Mouse (Mus musculus): Measurements from ENCODE around the gene Col2a1. TPM values are rescaled to one million over a fixed set of nuclear protein-coding genes. Genes with fewer than 3 reads are reported as not detected.

The Col2a1 gene
- 142 and 151 TPM in 2 replicates for polyA plus RNA-seq (2016; fragmentation: Nextera tagmentation; extraction: Ambion mirVana)

GRCm38 (mm10) chr15:98003822-98004739 lies at the start of gene Col2a1:
Gene Col2a1 (minus strand): TSS chr15:98004695.
- peak within 1 kb of the TSS; percentile 86 for H3K4me3 ChIP-seq
- peak; percentile 85 for DNase-seq (ENCODE audit: low spot score)
- H3K4me1 ChIP-seq: peaks cover 66% of the 10 kb centered on the region
- under 1% methylated on average over 59 of the region's 59 CpGs for WGBS
- peaks cover 45% of the 10 kb centered on the region for H3K27me3 ChIP-seq (ENCODE audit: low read depth, poor library complexity, severe bottlenecking)
- peak within 1 kb of the TSS; percentile 96 for H3K27ac ChIP-seq (replicated peaks)
- peaks cover 13% of the 10 kb centered on the region for H3K36me3 ChIP-seq
- H3K9me3 ChIP-seq (replicated peaks): no peaks in the 10 kb centered on the region

GRCm38 (mm10) chr15:98051685-98052084 lies 47.2 kb upstream of the Col2a1 start:
- Histone ChIP-seq H3K36me3 (peaks cover 86% of the 10 kb centered on the region), H3K4me3 (no peak overlapping the region), H3K4me1 (no peaks in the 10 kb centered on the region), H3K27ac (replicated peaks) (no peak overlapping the region), H3K9me3 (replicated peaks) (no peaks in the 10 kb centered on the region), H3K27me3 (ENCODE audit: low read depth, poor library complexity, severe bottlenecking) (no peaks in the 10 kb centered on the region)
- no peak for DNase-seq (ENCODE audit: low spot score)
- WGBS: 92% methylated on average over 5 of the region's 5 CpGs

- H3K36me3 ChIP-seq: peaks cover 90% of the 10 kb centered on the region
- WGBS: 92% methylated on average over 13 of the region's 13 CpGs
These were observed 44.6 kb upstream of the Col2a1 start for GRCm38 (mm10) chr15:98048918-98049700.

GRCm38 (mm10) chr15:98044387-98044786 lies 39.9 kb upstream of the Col2a1 start:
- H3K27ac ChIP-seq (replicated peaks): no peak overlapping the region
- peaks cover 98% of the 10 kb centered on the region for H3K36me3 ChIP-seq
- no peak overlapping the region for H3K4me3 ChIP-seq
- H3K27me3 ChIP-seq (ENCODE audit: low read depth, poor library complexity, severe bottlenecking): no peaks in the 10 kb centered on the region
- H3K4me1 ChIP-seq: no peaks in the 10 kb centered on the region
- 92% methylated on average over 5 of the region's 5 CpGs for WGBS
- H3K9me3 ChIP-seq (replicated peaks): no peaks in the 10 kb centered on the region; the same call in 1 of the 2 replicates
- no peak for DNase-seq (ENCODE audit: low spot score)

More at GRCm38 (mm10) chr15:98048918-98049700, 44.6 kb upstream of the Col2a1 start:
- Histone ChIP-seq H3K27ac (replicated peaks) (no peak overlapping the region), H3K9me3 (replicated peaks) (no peaks in the 10 kb centered on the region; the same call in 1 of the 2 replicates), H3K4me1 (no peaks in the 10 kb centered on the region), H3K27me3 (ENCODE audit: low read depth, poor library complexity, severe bottlenecking) (no peaks in the 10 kb centered on the region), H3K4me3 (no peak overlapping the region)
- DNase-seq (ENCODE audit: low spot score): no peak

GRCm38 (mm10) chr15:98043967-98044366 lies 39.5 kb upstream of the Col2a1 start:
- no peak for DNase-seq (ENCODE audit: low spot score)
- Histone ChIP-seq H3K4me1 (no peaks in the 10 kb centered on the region), H3K36me3 (peaks cover 97% of the 10 kb centered on the region), H3K27ac (replicated peaks) (no peak overlapping the region), H3K4me3 (no peak overlapping the region), H3K27me3 (ENCODE audit: low read depth, poor library complexity, severe bottlenecking) (no peaks in the 10 kb centered on the region), H3K9me3 (replicated peaks) (no peaks in the 10 kb centered on the region; the same call in 1 of the 2 replicates)
- WGBS: 96% methylated on average over 6 of the region's 6 CpGs

GRCm38 (mm10) chr15:98042508-98042907 lies 38.0 kb upstream of the Col2a1 start:
- WGBS: 89% methylated on average over 12 of the region's 12 CpGs
- no peak overlapping the region for H3K4me3 ChIP-seq
- peaks cover 97% of the 10 kb centered on the region for H3K36me3 ChIP-seq
- no peak overlapping the region for H3K27ac ChIP-seq (replicated peaks)
- H3K27me3 ChIP-seq (ENCODE audit: low read depth, poor library complexity, severe bottlenecking): no peaks in the 10 kb centered on the region
- DNase-seq (ENCODE audit: low spot score): no peak
- H3K9me3 ChIP-seq (replicated peaks): no peaks in the 10 kb centered on the region; the same call in 1 of the 2 replicates
- H3K4me1 ChIP-seq: no peaks in the 10 kb centered on the region

GRCm38 (mm10) chr15:98039682-98040081 lies 35.2 kb upstream of the Col2a1 start:
- WGBS: 90% methylated on average over 10 of the region's 10 CpGs
- DNase-seq (ENCODE audit: low spot score): no peak

GRCm38 (mm10) chr15:98036578-98036977 lies 32.1 kb upstream of the Col2a1 start:
- Histone ChIP-seq H3K27ac (replicated peaks) (no peak overlapping the region), H3K4me3 (no peak overlapping the region), H3K27me3 (ENCODE audit: low read depth, poor library complexity, severe bottlenecking) (no peaks in the 10 kb centered on the region), H3K4me1 (peaks cover 17% of the 10 kb centered on the region), H3K9me3 (replicated peaks) (no peaks in the 10 kb centered on the region; the same call in 1 of the 2 replicates), H3K36me3 (peaks cover 73% of the 10 kb centered on the region)
- 98% methylated on average over 5 of the region's 5 CpGs for WGBS
- no peak for DNase-seq (ENCODE audit: low spot score)

More at GRCm38 (mm10) chr15:98039682-98040081, 35.2 kb upstream of the Col2a1 start:
- H3K27me3 ChIP-seq (ENCODE audit: low read depth, poor library complexity, severe bottlenecking): no peaks in the 10 kb centered on the region
- peaks cover 94% of the 10 kb centered on the region for H3K36me3 ChIP-seq
- H3K27ac ChIP-seq (replicated peaks): no peak overlapping the region
- peaks cover 15% of the 10 kb centered on the region for H3K4me1 ChIP-seq
- no peak overlapping the region for H3K4me3 ChIP-seq
- H3K9me3 ChIP-seq (replicated peaks): no peaks in the 10 kb centered on the region; the same call in 1 of the 2 replicates

GRCm38 (mm10) chr15:98035076-98035755 lies 30.7 kb upstream of the Col2a1 start:
- Histone ChIP-seq H3K27ac (replicated peaks) (peak overlapping the region; percentile 63), H3K9me3 (replicated peaks) (no peaks in the 10 kb centered on the region; the same call in 1 of the 2 replicates), H3K4me1 (peaks cover 23% of the 10 kb centered on the region), H3K4me3 (no peak overlapping the region), H3K36me3 (peaks cover 59% of the 10 kb centered on the region), H3K27me3 (ENCODE audit: low read depth, poor library complexity, severe bottlenecking) (no peaks in the 10 kb centered on the region)
- 3% methylated on average over 3 of the region's 3 CpGs for WGBS
- DNase-seq (ENCODE audit: low spot score): no peak

GRCm38 (mm10) chr15:98033233-98033748 lies 28.8 kb upstream of the Col2a1 start:
- no peak for DNase-seq (ENCODE audit: low spot score)
- H3K27me3 ChIP-seq (ENCODE audit: low read depth, poor library complexity, severe bottlenecking): no peaks in the 10 kb centered on the region
- 0 out of 2 replicates have a peak overlapping the region, but pooled peaks have one; percentile 39 for H3K27ac ChIP-seq (replicated peaks)
- no peaks in the 10 kb centered on the region; the same call in 1 of the 2 replicates for H3K9me3 ChIP-seq (replicated peaks)
- H3K36me3 ChIP-seq: peaks cover 40% of the 10 kb centered on the region
- WGBS: 81% methylated on average over 9 of the region's 9 CpGs
- no peak overlapping the region for H3K4me3 ChIP-seq
- peaks cover 30% of the 10 kb centered on the region for H3K4me1 ChIP-seq

- H3K27me3 ChIP-seq (ENCODE audit: low read depth, poor library complexity, severe bottlenecking): 0 out of 2 replicates have a peak, but pooled peaks cover 8% of the 10 kb centered on the region
- no peaks in the 10 kb centered on the region for H3K9me3 ChIP-seq (replicated peaks)
- DNase-seq (ENCODE audit: low spot score): no peak
- no peak overlapping the region for H3K4me3 ChIP-seq
- 70% methylated on average over 6 of the region's 6 CpGs for WGBS
- no peak overlapping the region for H3K27ac ChIP-seq (replicated peaks)
- peaks cover 48% of the 10 kb centered on the region for H3K4me1 ChIP-seq
- H3K36me3 ChIP-seq: peaks cover 10% of the 10 kb centered on the region
These were observed 25.3 kb upstream of the Col2a1 start for GRCm38 (mm10) chr15:98029798-98030197.
